Mouse (Mus musculus) embryonic facial prominence, embryonic 10.5 days (tissue): Measurements from ENCODE around the gene Cc2d2b. TPM values are rescaled to one million over a fixed set of nuclear protein-coding genes. Genes with fewer than 3 reads are reported as not detected.

Experiments
- DNase-seq: peaks from one replicate; pipeline ENCODE4 v3.0.0-alpha.2; 2017; ENCODE audit warnings: low spot score
- H3K27ac ChIP-seq: fragments of 300-500 bp; sonication (generic); replicated peaks from 2 replicates; pipeline ENCODE4 v1.5.1; 2016; ENCODE audit warnings: mild to moderate bottlenecking
- H3K27me3 ChIP-seq: fragments of 300-500 bp; sonication (generic); replicated peaks from 2 replicates; pipeline ENCODE4 v1.6.1; 2016; ENCODE audit warnings: low read depth, mild to moderate bottlenecking; ENCODE audit not compliant: poor library complexity, severe bottlenecking
- H3K36me3 ChIP-seq: fragments of 300-500 bp; sonication (generic); replicated peaks from 2 replicates; pipeline ENCODE4 v1.6.1; 2016; ENCODE audit warnings: mild to moderate bottlenecking, moderate library complexity
- H3K4me1 ChIP-seq: fragments of 300-500 bp; sonication (generic); 2 replicates; pipeline ENCODE4 v1.6.1; 2016
- H3K4me3 ChIP-seq: fragments of 300-500 bp; sonication (generic); 2 replicates; pipeline ENCODE4 v1.5.1; 2016; ENCODE audit warnings: mild to moderate bottlenecking, moderate library complexity
- H3K9me3 ChIP-seq: fragments of 300-500 bp; sonication (generic); 2 replicates; pipeline ENCODE4 v1.6.1; 2016; ENCODE audit warnings: mild to moderate bottlenecking
- WGBS: fragments of 180-500 bp; shearing (Covaris S2); methylation state at CpG from one replicate; pipeline ENCODE4 v1.1.7; 2016; 5-methylcytosine and 5-hydroxymethylcytosine counted together
- polyA plus RNA-seq: library from polyadenylated mRNA; unstranded; fragments of >200 nt; fragmentation: Nextera tagmentation; extraction: Ambion mirVana; gene quantifications from 2 replicates; pipeline ENCODE4 v1.2.1, GENCODE M21; 2016

Cc2d2b gene
- polyA plus RNA-seq, 1 experiment from 2014 or later: 0.22 TPM

DNA sequence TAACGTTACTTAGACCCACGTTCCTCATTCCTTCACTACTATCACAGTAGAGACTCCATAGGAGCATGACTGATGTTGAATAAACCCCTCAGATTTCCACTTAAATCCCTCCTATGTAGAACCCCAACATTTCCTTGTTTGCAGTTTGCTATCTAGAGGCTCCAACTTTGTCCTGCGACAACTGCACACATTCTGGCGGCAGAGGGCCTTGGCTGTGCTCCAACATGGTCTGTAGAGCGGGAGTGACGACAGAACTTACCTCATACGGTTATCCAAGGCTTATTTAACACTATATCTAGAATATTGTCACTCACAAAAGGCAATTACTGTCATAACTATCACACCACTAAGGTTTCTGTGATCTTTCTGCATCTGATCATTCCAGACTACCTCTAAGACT, 78.2 kb downstream of the Cc2d2b start:
- Histone ChIP-seq H3K27ac (no peak overlapping the region), H3K27me3 (no peaks in the 10 kb centered on the region), H3K36me3 (no peaks in the 10 kb centered on the region), H3K4me3 (no peak overlapping the region), H3K9me3 (no peaks in the 10 kb centered on the region), H3K4me1 (peaks cover 14% of the 10 kb centered on the region)
- WGBS: 79% methylated on average over 7 of the region's 7 CpGs
- DNase-seq: no peak

GRCm38 (mm10) chr19:40830198-40830597, 81.6 kb downstream of the Cc2d2b start:
- Histone ChIP-seq H3K9me3 (no peaks in the 10 kb centered on the region), H3K4me3 (peak overlapping the region; percentile 88), H3K27ac (peak overlapping the region; percentile 98), H3K36me3 (peaks cover 13% of the 10 kb centered on the region), H3K4me1 (peaks cover 37% of the 10 kb centered on the region), H3K27me3 (no peaks in the 10 kb centered on the region)
- 70% methylated on average over 7 of the region's 7 CpGs for WGBS
- DNase-seq: no peak

GRCm38 (mm10) chr19:40830703-40831415, 82.3 kb downstream of the Cc2d2b start, which contains the start of gene Ccnj:
Gene Ccnj (plus strand): TSS chr19:40831279.
- Histone ChIP-seq H3K4me1 (peaks cover 37% of the 10 kb centered on the region), H3K4me3 (peak within 1 kb of the TSS; percentile 88), H3K27me3 (no peaks in the 10 kb centered on the region), H3K9me3 (no peaks in the 10 kb centered on the region), H3K36me3 (peaks cover 20% of the 10 kb centered on the region), H3K27ac (peak within 1 kb of the TSS; percentile 98)
- DNase-seq: peak; percentile 95
- WGBS: under 1% methylated on average over 71 of the region's 71 CpGs

DNA sequence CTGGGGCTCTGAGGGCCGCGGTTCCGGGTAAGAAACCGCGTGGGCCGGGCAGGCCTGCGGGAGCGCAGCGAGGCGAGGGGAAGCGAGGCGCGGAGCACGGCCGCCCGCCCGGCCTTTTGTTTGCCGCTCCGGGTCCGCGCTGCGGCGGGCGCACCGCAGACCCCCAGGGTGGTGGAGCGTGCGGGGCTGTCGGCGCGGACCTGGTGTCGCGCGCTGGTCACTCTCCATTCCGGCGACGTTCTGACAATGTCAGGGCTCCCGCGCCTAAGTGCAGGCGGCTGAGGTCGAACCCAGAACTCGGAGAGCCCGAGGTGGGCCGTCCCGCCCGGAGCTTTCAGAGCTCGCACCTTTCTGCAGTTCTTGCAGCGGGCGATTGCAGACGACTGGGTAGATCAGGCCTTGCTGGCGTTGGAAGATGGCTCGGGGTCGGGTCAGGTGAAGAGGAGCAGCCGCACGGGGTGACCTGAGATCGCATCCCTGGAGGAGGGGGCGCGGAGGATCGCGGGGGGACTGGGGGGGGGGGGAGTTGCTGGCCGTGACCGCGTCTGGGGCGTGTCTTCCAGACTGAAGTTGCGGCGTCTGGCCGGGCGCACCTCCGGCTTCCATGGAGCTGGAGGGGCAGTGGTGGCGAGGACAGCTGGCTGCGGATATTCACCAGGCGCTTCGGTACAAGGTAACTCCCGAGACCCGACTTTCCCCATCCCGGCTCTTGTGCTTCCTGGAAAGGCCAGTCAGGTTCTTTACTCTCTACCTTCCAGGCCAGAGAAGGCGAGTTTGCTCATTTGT, 83.1 kb downstream of the Cc2d2b start:
- H3K9me3 ChIP-seq: no peaks in the 10 kb centered on the region
- WGBS: under 1% methylated on average over 76 of the region's 76 CpGs
- peak overlapping the region; percentile 98 for H3K27ac ChIP-seq
- peak overlapping the region; percentile 88 for H3K4me3 ChIP-seq
- no peaks in the 10 kb centered on the region for H3K27me3 ChIP-seq
- peak; percentile 83 for DNase-seq
- H3K4me1 ChIP-seq: peaks cover 33% of the 10 kb centered on the region
- H3K36me3 ChIP-seq: peaks cover 27% of the 10 kb centered on the region

- H3K4me3 ChIP-seq: peak overlapping the region; percentile 88
- no peaks in the 10 kb centered on the region for H3K9me3 ChIP-seq
- H3K27ac ChIP-seq: peak overlapping the region; percentile 98
- H3K36me3 ChIP-seq: peaks cover 35% of the 10 kb centered on the region
- peaks cover 32% of the 10 kb centered on the region for H3K4me1 ChIP-seq
- DNase-seq: no peak
- WGBS: 45% methylated on average over 5 of the region's 5 CpGs
- no peaks in the 10 kb centered on the region for H3K27me3 ChIP-seq
Observed at GRCm38 (mm10) chr19:40832361-40832760, 83.8 kb downstream of the Cc2d2b start.

- Histone ChIP-seq H3K27ac (no peak overlapping the region), H3K4me1 (peaks cover 32% of the 10 kb centered on the region), H3K9me3 (no peaks in the 10 kb centered on the region), H3K36me3 (peaks cover 56% of the 10 kb centered on the region), H3K27me3 (no peaks in the 10 kb centered on the region), H3K4me3 (no peak overlapping the region)
- DNase-seq: no peak
- 94% methylated on average over 6 of the region's 6 CpGs for WGBS
Observed at GRCm38 (mm10) chr19:40834436-40834835, 85.9 kb downstream of the Cc2d2b start.

DNA sequence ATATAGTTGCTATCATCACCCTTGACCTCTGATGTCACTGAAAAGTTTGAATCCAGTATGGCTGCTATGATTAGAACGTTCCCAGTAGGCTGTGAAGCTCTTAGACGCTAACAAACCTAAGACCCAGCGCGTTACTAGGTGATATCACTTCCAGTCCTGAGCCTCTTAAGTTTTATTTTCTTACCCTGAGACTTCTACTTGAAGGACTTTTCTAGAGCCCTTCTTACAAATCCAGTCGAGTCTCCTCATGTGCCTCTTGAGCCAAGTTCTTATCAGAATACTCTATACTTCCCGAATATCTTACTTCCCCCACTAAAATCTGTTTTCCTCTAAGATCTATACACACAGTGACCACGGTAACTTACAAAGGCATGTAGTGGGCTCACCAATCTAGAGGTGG, 89.7 kb downstream of the Cc2d2b start:
- Histone ChIP-seq H3K27me3 (no peaks in the 10 kb centered on the region), H3K4me1 (peaks cover 11% of the 10 kb centered on the region), H3K9me3 (no peaks in the 10 kb centered on the region), H3K36me3 (peaks cover 92% of the 10 kb centered on the region), H3K27ac (no peak overlapping the region), H3K4me3 (no peak overlapping the region)
- DNase-seq: no peak
- 95% methylated on average over 7 of the region's 7 CpGs for WGBS

GRCm38 (mm10) chr19:40840303-40840702, 91.8 kb downstream of the Cc2d2b start:
- no peaks in the 10 kb centered on the region for H3K4me1 ChIP-seq
- peaks cover 99% of the 10 kb centered on the region for H3K36me3 ChIP-seq
- no peaks in the 10 kb centered on the region for H3K27me3 ChIP-seq
- H3K9me3 ChIP-seq: no peaks in the 10 kb centered on the region
- DNase-seq: no peak
- 87% methylated on average over 6 of the region's 6 CpGs for whole genome bisulfite sequencing
- H3K27ac ChIP-seq: no peak overlapping the region
- no peak overlapping the region for H3K4me3 ChIP-seq

DNA sequence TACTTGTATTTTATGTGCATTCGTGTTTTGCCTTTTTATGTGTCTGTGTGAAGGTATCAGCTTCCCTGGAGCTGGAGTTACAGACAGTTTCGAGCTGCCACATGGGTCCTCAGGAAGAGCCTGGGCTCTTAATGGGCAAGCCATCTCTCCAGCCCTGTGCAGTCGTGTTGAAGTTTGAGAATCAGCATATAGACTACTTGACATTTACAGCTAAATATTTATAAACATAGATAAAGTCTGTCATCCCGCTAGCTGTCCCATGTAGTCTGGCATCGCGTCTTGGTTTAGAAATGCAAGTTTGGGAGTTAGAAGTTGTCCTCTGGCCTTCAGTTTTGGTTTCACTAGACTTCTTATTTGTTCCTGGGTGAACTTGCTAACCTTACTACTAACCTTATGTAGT, 92.5 kb downstream of the Cc2d2b start:
- Histone ChIP-seq H3K4me1 (no peaks in the 10 kb centered on the region), H3K36me3 (peaks cover 99% of the 10 kb centered on the region), H3K9me3 (no peaks in the 10 kb centered on the region), H3K27me3 (no peaks in the 10 kb centered on the region), H3K27ac (no peak overlapping the region), H3K4me3 (no peak overlapping the region)
- 95% methylated on average over 6 of the region's 6 CpGs for WGBS
- no peak for DNase-seq

GRCm38 (mm10) chr19:40841593-40841992, 93.0 kb downstream of the Cc2d2b start:
- WGBS: 91% methylated on average over 13 of the region's 13 CpGs
- no peaks in the 10 kb centered on the region for H3K4me1 ChIP-seq

GRCm38 (mm10) chr19:40844731-40845130, 96.2 kb downstream of the Cc2d2b start:
- H3K27ac ChIP-seq: no peak overlapping the region
- H3K4me3 ChIP-seq: no peak overlapping the region
- H3K4me1 ChIP-seq: no peaks in the 10 kb centered on the region
- H3K36me3 ChIP-seq: peaks cover 99% of the 10 kb centered on the region
- H3K9me3 ChIP-seq: no peaks in the 10 kb centered on the region
- WGBS: 94% methylated on average over 13 of the region's 13 CpGs
- no peak for DNase-seq
- H3K27me3 ChIP-seq: no peaks in the 10 kb centered on the region

More at GRCm38 (mm10) chr19:40841593-40841992, 93.0 kb downstream of the Cc2d2b start:
- H3K4me3 ChIP-seq: no peak overlapping the region
- peaks cover 99% of the 10 kb centered on the region for H3K36me3 ChIP-seq
- no peak overlapping the region for H3K27ac ChIP-seq
- no peaks in the 10 kb centered on the region for H3K9me3 ChIP-seq
- DNase-seq: no peak
- no peaks in the 10 kb centered on the region for H3K27me3 ChIP-seq

DNA sequence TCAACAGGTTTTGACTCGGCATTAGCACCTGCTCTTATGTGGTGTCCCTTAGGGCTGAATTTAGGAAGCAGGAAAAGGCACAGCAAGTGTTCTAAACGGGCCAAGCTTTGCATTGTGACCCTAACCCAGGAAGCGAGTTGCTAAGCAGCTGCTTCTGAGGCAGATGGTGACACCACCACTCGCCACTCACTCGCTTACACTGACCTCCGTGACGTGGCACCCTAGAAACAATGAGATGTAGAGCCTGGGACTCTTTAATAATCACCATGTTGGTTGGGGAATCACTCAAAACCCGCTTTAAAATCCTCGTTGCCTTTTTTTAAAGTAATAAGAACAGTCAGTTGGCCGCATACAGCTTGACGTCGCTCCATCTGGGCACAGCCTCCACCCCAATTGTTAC, 100.8 kb downstream of the Cc2d2b start:
- Histone ChIP-seq H3K9me3 (no peaks in the 10 kb centered on the region), H3K4me1 (no peaks in the 10 kb centered on the region), H3K27ac (no peak overlapping the region), H3K36me3 (peaks cover 72% of the 10 kb centered on the region), H3K27me3 (no peaks in the 10 kb centered on the region), H3K4me3 (no peak overlapping the region)
- WGBS: 89% methylated on average over 12 of the region's 12 CpGs
- no peak for DNase-seq

- H3K4me3 ChIP-seq: no peak overlapping the region
- H3K27me3 ChIP-seq: peaks cover 4% of the 10 kb centered on the region; the same call in 1 of the 2 replicates
- no peak overlapping the region for H3K27ac ChIP-seq
- 71% methylated on average over 4 of the region's 4 CpGs for whole genome bisulfite sequencing
- H3K36me3 ChIP-seq: no peaks in the 10 kb centered on the region
- no peak for DNase-seq
- no peaks in the 10 kb centered on the region for H3K9me3 ChIP-seq
- H3K4me1 ChIP-seq: no peaks in the 10 kb centered on the region
Observed at GRCm38 (mm10) chr19:40859555-40859954, 111.0 kb downstream of the Cc2d2b start.
